Mouse (Mus musculus): ENCODE measurements around the gene Pgam2. TPM values are rescaled to one million over a fixed set of nuclear protein-coding genes. Genes with fewer than 3 reads are reported as not detected.

Gene Pgam2
- total RNA-seq, 1 experiment: 4.1 TPM

GRCm38 (mm10) chr11:5835057-5835456 lies 31.5 kb upstream of the Pgam2 start:
- in situ Hi-C loops (cut with MboI; ENCODE audit: low sequenced_read_pairs in 2 of 2, unreplicated experiment in 2 of 2): no loop called here
- H3K4me1 ChIP-seq (ENCODE audit: control insufficient read depth in 2 of 2, insufficient read depth in 2 of 2, low read length in 2 of 2, poor library complexity in 1 of 2): peaks cover 0 to 8% of the 10 kb centered on the region in 2 experiments; a peak in 1 of 4 replicates

GRCm38 (mm10) chr11:5834506-5834905 lies 31.0 kb upstream of the Pgam2 start:
- Histone ChIP-seq H3K4me1 (ENCODE audit: control insufficient read depth in 2 of 2, insufficient read depth in 2 of 2, low read length in 2 of 2, poor library complexity in 1 of 2) (peaks cover 0 to 10% of the 10 kb centered on the region in 2 experiments; a peak in 1 of 4 replicates), H3K9ac (ENCODE audit: insufficient read depth, low read depth, low read length, poor library complexity, severe bottlenecking) (no peak overlapping the region), H3K9me3 (ENCODE audit: control insufficient read depth, insufficient read depth, low read depth, low read length) (no peaks in the 10 kb centered on the region), H3K36me3 (ENCODE audit: control insufficient read depth, insufficient read depth, low read length, poor library complexity, severe bottlenecking) (peaks cover 30% of the 10 kb centered on the region), H3K4me3 (ENCODE audit: insufficient read depth in 1 of 2, low read depth in 1 of 2, low read length in 2 of 2, poor library complexity in 1 of 2, severe bottlenecking in 1 of 2) (no peak overlapping the region), H3K27ac (ENCODE audit: insufficient read depth, low read depth, low read length, poor library complexity, severe bottlenecking) (no peak overlapping the region)
- no peak for TF ChIP-seq CHD2 (IDR thresholded peaks at IDR 0.05; ENCODE audit: low read depth, low read length)
- TF ChIP-seq ZNF384 (IDR thresholded peaks at IDR 0.05; ENCODE audit: low read depth, low read length): no peak
- TF ChIP-seq ZC3H11A (IDR thresholded peaks at IDR 0.05; ENCODE audit: borderline replicate concordance, low read depth, low read length): no peak
- no peak for TF ChIP-seq MAFK (IDR thresholded peaks at IDR 0.05; ENCODE audit: insufficient read depth, low read depth, low read length)
- DNase-seq (ENCODE audit: low read depth, low spot score): no peak
- in situ Hi-C loops (cut with MboI; ENCODE audit: low sequenced_read_pairs in 2 of 2, unreplicated experiment in 2 of 2): no loop called here

More at GRCm38 (mm10) chr11:5835057-5835456, 31.5 kb upstream of the Pgam2 start:
- Histone ChIP-seq H3K9me3 (ENCODE audit: control insufficient read depth, insufficient read depth, low read depth, low read length) (no peaks in the 10 kb centered on the region), H3K36me3 (ENCODE audit: control insufficient read depth, insufficient read depth, low read length, poor library complexity, severe bottlenecking) (peaks cover 27% of the 10 kb centered on the region), H3K9ac (ENCODE audit: insufficient read depth, low read depth, low read length, poor library complexity, severe bottlenecking) (no peak overlapping the region), H3K4me3 (ENCODE audit: insufficient read depth in 1 of 2, low read depth in 1 of 2, low read length in 2 of 2, poor library complexity in 1 of 2, severe bottlenecking in 1 of 2) (no peak overlapping the region), H3K27ac (ENCODE audit: insufficient read depth, low read depth, low read length, poor library complexity, severe bottlenecking) (no peak overlapping the region)
- DNase-seq (ENCODE audit: low read depth, low spot score): no peak
- TF ChIP-seq HCFC1 (IDR thresholded peaks at IDR 0.05; ENCODE audit: borderline replicate concordance, insufficient read depth, low read length): no peak
- TF ChIP-seq CHD2 (IDR thresholded peaks at IDR 0.05; ENCODE audit: low read depth, low read length): no peak
- no peak for TF ChIP-seq ZC3H11A (IDR thresholded peaks at IDR 0.05; ENCODE audit: borderline replicate concordance, low read depth, low read length)
- no peak for TF ChIP-seq MAFK (IDR thresholded peaks at IDR 0.05; ENCODE audit: insufficient read depth, low read depth, low read length)
- no peak for TF ChIP-seq ZNF384 (IDR thresholded peaks at IDR 0.05; ENCODE audit: low read depth, low read length)

GRCm38 (mm10) chr11:5829327-5829726 lies 25.8 kb upstream of the Pgam2 start:
- H3K4me1 ChIP-seq (ENCODE audit: control insufficient read depth in 2 of 2, insufficient read depth in 2 of 2, low read length in 2 of 2, poor library complexity in 1 of 2): peaks cover 2 to 9% of the 10 kb centered on the region in 2 experiments; a peak in 1 of 4 replicates
- no peak overlapping the region for H3K4me3 ChIP-seq (ENCODE audit: insufficient read depth in 1 of 2, low read depth in 1 of 2, low read length in 2 of 2, poor library complexity in 1 of 2, severe bottlenecking in 1 of 2)
- peaks cover 34% of the 10 kb centered on the region for H3K36me3 ChIP-seq (ENCODE audit: control insufficient read depth, insufficient read depth, low read length, poor library complexity, severe bottlenecking)
- in situ Hi-C loops (cut with MboI; ENCODE audit: low sequenced_read_pairs in 2 of 2, unreplicated experiment in 2 of 2): no loop called here
- H3K9ac ChIP-seq (ENCODE audit: insufficient read depth, low read depth, low read length, poor library complexity, severe bottlenecking): no peak overlapping the region
- H3K27ac ChIP-seq (ENCODE audit: insufficient read depth, low read depth, low read length, poor library complexity, severe bottlenecking): no peak overlapping the region
- H3K9me3 ChIP-seq (ENCODE audit: control insufficient read depth, insufficient read depth, low read depth, low read length): no peaks in the 10 kb centered on the region
- TF ChIP-seq ZNF384 (IDR thresholded peaks at IDR 0.05; ENCODE audit: low read depth, low read length) (no peak), ZC3H11A (IDR thresholded peaks at IDR 0.05; ENCODE audit: borderline replicate concordance, low read depth, low read length) (no peak), HCFC1 (IDR thresholded peaks at IDR 0.05; ENCODE audit: borderline replicate concordance, insufficient read depth, low read length) (no peak), CHD2 (IDR thresholded peaks at IDR 0.05; ENCODE audit: low read depth, low read length) (no peak)
- no peak for DNase-seq (ENCODE audit: low read depth, low spot score)

GRCm38 (mm10) chr11:5828509-5829191 lies 25.1 kb upstream of the Pgam2 start:
- in situ Hi-C loops (cut with MboI; ENCODE audit: low sequenced_read_pairs in 2 of 2, unreplicated experiment in 2 of 2): no loop called here
- TF ChIP-seq HCFC1 (IDR thresholded peaks at IDR 0.05; ENCODE audit: borderline replicate concordance, insufficient read depth, low read length) (no peak), ZNF384 (IDR thresholded peaks at IDR 0.05; ENCODE audit: low read depth, low read length) (no peak), ZC3H11A (IDR thresholded peaks at IDR 0.05; ENCODE audit: borderline replicate concordance, low read depth, low read length) (no peak), CHD2 (IDR thresholded peaks at IDR 0.05; ENCODE audit: low read depth, low read length) (no peak), MAFK (IDR thresholded peaks at IDR 0.05; ENCODE audit: insufficient read depth, low read depth, low read length) (no peak)
- Histone ChIP-seq H3K36me3 (ENCODE audit: control insufficient read depth, insufficient read depth, low read length, poor library complexity, severe bottlenecking) (peaks cover 30% of the 10 kb centered on the region), H3K27ac (ENCODE audit: insufficient read depth, low read depth, low read length, poor library complexity, severe bottlenecking) (no peak overlapping the region), H3K4me3 (ENCODE audit: insufficient read depth in 1 of 2, low read depth in 1 of 2, low read length in 2 of 2, poor library complexity in 1 of 2, severe bottlenecking in 1 of 2) (no peak overlapping the region), H3K9me3 (ENCODE audit: control insufficient read depth, insufficient read depth, low read depth, low read length) (no peaks in the 10 kb centered on the region), H3K9ac (ENCODE audit: insufficient read depth, low read depth, low read length, poor library complexity, severe bottlenecking) (no peak overlapping the region), H3K4me1 (ENCODE audit: control insufficient read depth in 2 of 2, insufficient read depth in 2 of 2, low read length in 2 of 2, poor library complexity in 1 of 2) (0 out of 4 replicates have a peak, but pooled peaks cover 2 to 9% of the 10 kb centered on the region in 2 experiments)
- no peak for DNase-seq (ENCODE audit: low read depth, low spot score)
